Mouse (Mus musculus) liver (tissue): ENCODE measurements around the gene Taar7f.
"Not testable (repeated sequence)": the region's sequence is repeated elsewhere in the genome, so short reads cannot be mapped to it uniquely, and the experiment has no call there.

Experiments
- DNase-seq: peaks from one replicate; pipeline ENCODE4 v3.0.0-alpha.2; 2020; ENCODE audit warnings: mixed read lengths

Gene Taar7f

GRCm38 (mm10) chr10:24049210-24049609 is at the start of gene Taar7f:
Gene Taar7f, plus strand, starts transcription at chr10:24049510.
- DNase-seq, result no peak

DNA sequence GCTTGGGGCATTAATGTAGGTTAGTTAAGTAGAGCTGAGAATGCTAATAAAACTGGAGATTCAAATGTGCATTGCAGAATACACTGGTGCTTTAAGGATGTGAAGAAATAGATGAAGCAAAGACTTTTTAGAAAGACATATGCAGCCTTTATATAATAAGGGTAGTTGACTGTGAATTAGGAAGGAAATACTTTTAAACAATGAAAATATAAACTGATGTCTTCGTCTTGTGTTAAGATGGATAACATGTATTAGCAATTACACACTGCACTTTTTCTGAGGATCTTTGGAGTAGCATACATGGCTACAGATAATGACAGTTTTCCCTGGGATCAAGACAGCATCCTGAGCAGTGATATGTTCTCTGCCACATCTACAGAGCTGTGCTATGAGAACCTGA is 49.7 kb upstream of the Taar7f start, which contains the start of gene Taar7b:
TSS of gene Taar7b (plus strand) at position 301 of the 400 bp plus-strand sequence.
- no peak for DNase-seq

DNA sequence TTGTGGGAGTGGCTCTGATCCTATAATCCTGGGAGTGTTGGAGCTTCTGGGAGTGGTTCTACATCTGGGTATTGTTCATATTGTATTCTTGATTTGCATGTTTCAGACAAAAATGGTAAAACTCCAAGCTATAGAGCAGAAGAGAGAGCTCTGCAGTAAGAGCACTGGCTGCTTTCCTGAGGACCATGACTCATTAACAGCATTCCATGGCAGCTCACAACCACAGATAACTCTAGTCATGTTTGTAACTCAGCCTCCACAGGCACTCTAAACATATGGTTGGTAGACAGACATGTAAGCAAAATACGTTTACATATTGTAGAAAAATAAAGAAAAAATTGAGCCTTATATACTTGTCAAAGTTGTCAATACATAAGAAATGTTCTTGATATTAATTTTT is 42.9 kb upstream of the Taar7f start:
- no peak for DNase-seq

GRCm38 (mm10) chr10:24007034-24007433 is 42.3 kb upstream of the Taar7f start:
- DNase-seq, result no peak

- no peak for DNase-seq
Measured at GRCm38 (mm10) chr10:24008143-24008542, 41.2 kb upstream of the Taar7f start.

GRCm38 (mm10) chr10:24026922-24027321 is 22.4 kb upstream of the Taar7f start, which contains the start of gene Taar7d:
Gene Taar7d, plus strand, starts transcription at chr10:24027222.
- DNase-seq, result no peak

DNA sequence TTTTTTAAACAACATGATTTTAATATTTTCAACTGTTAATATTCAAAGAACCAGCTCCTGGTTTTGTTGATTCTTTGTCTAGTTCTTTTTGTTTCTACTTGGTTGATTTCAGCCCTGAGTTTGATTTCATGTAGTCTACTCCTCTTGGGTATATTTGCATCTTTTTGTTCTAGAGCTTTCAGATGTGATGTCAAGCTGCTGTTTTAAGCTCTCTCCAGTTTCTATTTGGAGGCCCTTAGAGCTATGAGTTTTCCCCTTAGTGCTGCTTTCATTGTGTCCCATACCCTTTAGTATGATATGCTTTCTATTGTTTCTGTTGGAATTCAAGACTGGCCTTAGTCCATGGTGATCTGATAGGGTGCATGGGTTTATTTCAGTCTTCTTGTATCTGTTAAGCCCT is 18.0 kb upstream of the Taar7f start:
- no peak for DNase-seq

DNA sequence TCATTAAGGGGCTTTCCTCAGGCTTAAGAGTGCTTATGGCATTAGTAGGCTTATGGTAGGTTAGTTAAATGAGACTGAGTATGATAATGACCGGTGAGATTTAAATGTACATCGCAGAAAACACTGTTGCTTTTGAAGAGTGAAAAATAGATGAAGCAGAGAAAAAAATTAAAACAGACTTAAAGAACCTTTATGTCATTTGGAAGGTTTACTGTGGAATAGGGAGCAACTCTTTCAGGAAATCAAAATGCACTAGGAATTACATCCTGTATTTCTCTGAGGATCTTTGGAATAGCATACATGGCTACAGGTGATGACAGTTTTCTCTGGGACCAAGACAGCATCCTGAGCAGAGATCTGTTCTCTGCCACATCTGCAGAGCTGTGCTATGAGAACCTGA is 12.0 kb upstream of the Taar7f start, which contains the start of gene Taar7e:
TSS of gene Taar7e (plus strand) at position 301 of the 400 bp plus-strand sequence.
- no peak for DNase-seq

DNA sequence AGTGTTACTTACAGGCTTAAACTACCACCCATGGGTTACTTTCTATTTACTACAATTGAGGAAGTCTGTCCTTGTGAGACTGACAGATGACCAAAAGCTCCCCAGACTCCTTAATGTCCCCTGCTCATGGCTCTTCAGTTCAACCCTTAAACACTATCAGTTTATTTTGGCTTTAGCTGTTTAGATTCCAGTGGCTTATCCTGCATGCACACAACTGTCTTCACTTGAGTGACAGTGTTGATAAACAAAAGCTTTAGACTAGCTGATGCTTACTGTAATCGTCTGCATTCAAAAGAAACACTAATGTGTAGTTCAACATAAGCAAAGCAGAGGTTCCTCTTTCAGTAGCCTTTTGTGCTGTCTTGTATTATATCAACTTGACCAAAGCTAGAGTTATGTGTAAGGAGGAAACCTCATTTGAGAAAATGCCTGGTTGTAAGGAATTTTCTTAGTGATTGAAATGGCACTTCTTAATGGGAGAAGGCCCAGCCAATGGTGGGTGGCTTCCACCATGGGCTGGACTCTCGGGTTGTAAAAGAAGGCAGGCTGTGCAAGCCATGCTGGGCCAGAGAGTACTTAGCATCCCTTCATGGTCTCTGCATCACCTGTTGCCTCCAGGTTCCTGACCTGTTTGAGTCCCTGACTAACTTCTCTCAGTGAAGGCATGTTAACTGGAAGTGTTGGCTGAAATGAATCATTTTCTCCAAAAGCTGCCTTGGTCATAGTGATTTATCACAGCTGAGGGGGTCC is 9.0 kb upstream of the Taar7f start:
- DNase-seq, result no peak

DNA sequence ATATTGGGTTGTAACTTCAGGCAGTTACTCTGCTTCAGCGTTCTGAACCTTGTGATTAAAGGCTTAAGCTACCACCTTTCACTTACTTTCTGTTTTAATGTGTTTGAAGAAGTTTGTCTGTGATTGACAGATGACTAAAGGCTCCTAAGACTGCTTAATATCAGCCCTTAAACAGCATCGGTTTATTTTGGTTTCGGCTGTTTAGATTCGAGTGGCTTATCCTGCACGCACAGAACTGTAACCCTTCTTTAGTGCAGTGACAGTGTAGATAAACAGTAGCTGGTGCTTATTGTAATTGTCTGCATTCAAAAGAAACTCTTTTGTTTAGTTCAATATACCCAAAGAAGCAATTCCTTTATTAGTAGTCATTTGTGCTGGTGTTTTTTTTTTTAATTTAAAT is 2.7 kb downstream of the Taar7f start:
- no peak for DNase-seq

DNA sequence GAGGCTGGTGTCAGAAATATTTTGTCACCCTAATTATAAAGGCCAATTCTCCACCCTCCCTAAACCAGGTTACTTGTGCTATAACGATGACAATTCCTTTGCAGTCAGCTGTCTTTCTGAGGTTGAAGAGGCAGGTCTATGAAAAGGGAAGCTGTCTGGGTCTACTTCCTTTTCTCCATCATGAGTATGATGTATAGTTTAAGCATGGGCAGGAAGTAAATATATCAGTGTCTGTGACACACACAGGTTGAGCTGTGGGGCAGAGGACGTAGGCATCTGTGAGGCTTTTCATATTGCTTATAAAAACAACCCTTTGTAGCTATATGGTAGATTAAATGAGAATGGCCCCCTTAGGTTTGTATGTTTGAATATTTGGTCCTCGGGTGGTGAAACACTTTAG is 9.7 kb downstream of the Taar7f start:
- no peak for DNase-seq

- not testable (repeated sequence) for DNase-seq
Measured at GRCm38 (mm10) chr10:24074751-24075150, 25.4 kb downstream of the Taar7f start.

DNA sequence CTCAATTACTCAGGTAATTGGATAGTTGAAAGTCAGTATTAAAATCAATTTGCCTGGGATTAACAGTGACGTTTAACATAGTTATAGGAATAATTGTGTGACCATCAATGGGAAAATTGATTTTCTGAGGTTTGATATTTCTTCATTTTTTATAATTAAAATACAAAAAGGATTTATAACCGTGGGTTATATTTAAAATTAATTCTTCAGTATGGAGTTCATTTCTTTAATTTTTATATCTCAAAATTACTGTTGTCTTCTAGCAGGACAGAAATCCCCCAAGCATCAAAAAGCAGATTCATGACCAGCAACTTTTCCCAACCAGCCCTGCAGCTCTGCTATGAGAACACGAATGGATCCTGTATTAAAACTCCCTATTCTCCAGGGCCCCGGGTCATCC is 26.9 kb downstream of the Taar7f start, which contains the start of gene Taar8a:
TSS of gene Taar8a (plus strand) at position 301 of the 400 bp plus-strand sequence.
- not testable (repeated sequence) for DNase-seq

DNA sequence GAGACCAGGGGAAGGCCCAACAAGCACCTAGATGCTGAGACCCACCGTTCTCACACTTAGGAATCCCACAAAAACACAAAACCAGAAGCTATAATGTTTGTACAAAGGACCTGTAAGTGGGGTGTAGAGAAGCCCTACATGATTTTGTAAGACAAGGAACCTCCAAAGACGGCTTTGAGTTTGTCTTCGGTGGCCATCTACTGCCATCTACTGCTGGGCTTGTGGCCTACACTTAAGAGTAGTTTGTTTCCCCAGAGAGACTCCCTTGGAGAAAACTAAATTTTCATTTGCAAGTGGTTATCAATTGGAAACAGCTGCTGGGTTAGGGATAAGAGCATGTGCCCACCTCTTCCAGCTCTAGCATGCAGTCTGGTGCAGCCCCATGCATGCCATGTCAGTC is 30.9 kb downstream of the Taar7f start:
- DNase-seq, result peak; percentile 36

GRCm38 (mm10) chr10:24085936-24086335 is 36.6 kb downstream of the Taar7f start:
- no peak for DNase-seq

- DNase-seq, result peak; percentile 13
Measured at GRCm38 (mm10) chr10:24086555-24086954, 37.2 kb downstream of the Taar7f start.

DNA sequence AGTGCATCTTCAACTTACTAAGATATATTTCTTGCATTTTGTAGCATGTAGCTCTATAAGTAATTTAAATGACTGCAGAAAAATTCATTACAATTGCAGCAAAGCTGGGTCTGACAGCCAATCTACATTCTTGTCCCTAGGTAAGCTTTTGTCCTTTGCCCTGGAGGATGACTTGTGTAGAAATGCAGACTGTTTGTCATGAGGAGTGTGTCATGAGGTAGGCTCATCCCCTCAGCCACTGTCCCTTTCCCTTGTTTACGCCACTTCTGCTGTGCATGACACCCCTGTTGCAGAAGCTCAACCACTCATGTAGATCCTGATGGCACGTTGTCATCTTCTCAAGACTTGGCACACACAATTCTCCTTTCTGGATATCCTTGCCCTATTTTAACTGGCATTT is 37.9 kb downstream of the Taar7f start:
- DNase-seq, result no peak

- no peak for DNase-seq
Measured at GRCm38 (mm10) chr10:24092194-24092593, 42.9 kb downstream of the Taar7f start, which contains the start of gene Taar8b. Gene Taar8b, minus strand, starts transcription at chr10:24092294.

DNA sequence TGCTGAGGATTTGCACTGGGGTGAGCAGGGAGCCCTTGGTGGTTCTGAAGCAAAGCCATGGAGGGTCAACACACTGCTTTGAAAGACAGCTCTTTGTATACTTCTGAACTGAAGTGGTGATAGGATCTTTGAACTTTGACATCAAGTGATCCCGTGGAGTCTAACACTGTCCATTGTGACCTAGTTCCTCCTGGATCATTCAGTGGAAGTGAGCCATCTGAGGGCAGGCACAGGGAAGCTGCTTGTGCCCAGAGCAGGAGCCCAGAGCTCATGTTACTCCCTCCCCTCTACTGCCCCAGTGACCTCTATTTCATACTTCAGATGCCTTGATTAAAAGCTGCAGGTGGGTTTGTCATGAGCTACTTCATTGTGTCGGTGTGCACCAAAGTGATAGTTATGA is 47.7 kb downstream of the Taar7f start:
- DNase-seq, result not testable (repeated sequence)
